Mouse (Mus musculus) heart, adult 2 months (tissue): ENCODE data around the gene Ripk4.

Experiments used
- CTCF ChIP-seq: fragments of 200-600 bp; IDR thresholded peaks from 2 replicates; pipeline ENCODE4 v1.8.1; 2022; ENCODE audit warnings: antibody characterized with exemption, mild to moderate bottlenecking, moderate library complexity
- EP300 ChIP-seq: fragments of 200-500 bp; IDR thresholded peaks from 2 replicates; pipeline ENCODE4 v1.6.1; 2011; ENCODE audit warnings: low read depth, low read length, control low read depth; ENCODE audit not compliant: insufficient read depth
- POLR2A ChIP-seq: fragments of 200-500 bp; IDR thresholded peaks from 2 replicates; pipeline ENCODE4 v1.6.1; 2011; ENCODE audit warnings: mild to moderate bottlenecking, low read depth, low read length, control low read depth; ENCODE audit not compliant: insufficient read depth

- TF ChIP-seq POLR2A = no peak
- TF ChIP-seq CTCF = no peak
- TF ChIP-seq EP300 = no peak
Observed at GRCm38 (mm10) chr16:97751884-97752283, 11.7 kb downstream of the Ripk4 start.
